Mouse (Mus musculus): ENCODE measurements around the gene Pidd1.

Gene Pidd1

GRCm38 (mm10) chr7:141435856-141436522 lies 7.8 kb downstream of the Pidd1 start:
- no peak for DNase-seq (ENCODE audit: low spot score)

- DNase-seq (ENCODE audit: low spot score) = peak; percentile 65
These were observed 8.5 kb downstream of the Pidd1 start for GRCm38 (mm10) chr7:141435129-141435855.

GRCm38 (mm10) chr7:141434464-141434863 lies 9.4 kb downstream of the Pidd1 start:
- peak; percentile 64 for DNase-seq (ENCODE audit: low spot score)

- no peak for DNase-seq (ENCODE audit: low spot score)
These were observed 10.1 kb downstream of the Pidd1 start for GRCm38 (mm10) chr7:141433517-141434400.

- DNase-seq (ENCODE audit: low spot score) = no peak
These were observed 10.9 kb downstream of the Pidd1 start for GRCm38 (mm10) chr7:141432741-141433516.

GRCm38 (mm10) chr7:141432186-141432611 lies 11.6 kb downstream of the Pidd1 start:
- DNase-seq (ENCODE audit: low spot score) = no peak

- DNase-seq (ENCODE audit: low spot score) = no peak
These were observed 12.2 kb downstream of the Pidd1 start for GRCm38 (mm10) chr7:141431434-141432185.

- no peak for DNase-seq (ENCODE audit: low spot score)
These were observed 13.1 kb downstream of the Pidd1 start for GRCm38 (mm10) chr7:141430585-141431240.

GRCm38 (mm10) chr7:141429840-141430584 lies 13.8 kb downstream of the Pidd1 start:
- DNase-seq (ENCODE audit: low spot score) = no peak

GRCm38 (mm10) chr7:141429310-141429709 lies 14.5 kb downstream of the Pidd1 start, which contains the start of gene Cend1:
TSS of gene Cend1 (minus strand) at chr7:141429491.
- DNase-seq (ENCODE audit: low spot score) = peak; percentile 85

GRCm38 (mm10) chr7:141428701-141429100 lies 15.1 kb downstream of the Pidd1 start:
- no peak for DNase-seq (ENCODE audit: low spot score)

GRCm38 (mm10) chr7:141426948-141427730 lies 16.7 kb downstream of the Pidd1 start:
- DNase-seq (ENCODE audit: low spot score) = no peak

- no peak for DNase-seq (ENCODE audit: low spot score)
These were observed 20.0 kb downstream of the Pidd1 start for GRCm38 (mm10) chr7:141423811-141424210.

- no peak for DNase-seq (ENCODE audit: low spot score)
These were observed 23.7 kb downstream of the Pidd1 start for GRCm38 (mm10) chr7:141420030-141420702.

GRCm38 (mm10) chr7:141418970-141419369 lies 24.9 kb downstream of the Pidd1 start:
- DNase-seq (ENCODE audit: low spot score) = no peak

GRCm38 (mm10) chr7:141417731-141418681 lies 25.8 kb downstream of the Pidd1 start:
- no peak for DNase-seq (ENCODE audit: low spot score)
